Mouse (Mus musculus) thymus, adult 2 months (tissue): ENCODE data around the gene 8030411F24Rik.

Source experiments
- CTCF ChIP-seq: fragments of 200-500 bp; IDR thresholded peaks from 2 replicates; pipeline ENCODE4 v1.5.1; 2012; ENCODE audit warnings: mild to moderate bottlenecking, control low read depth, low read length, moderate library complexity, borderline replicate concordance; ENCODE audit not compliant: control insufficient read depth, poor library complexity, insufficient read depth; ENCODE audit errors: extremely low read depth
- POLR2A ChIP-seq: fragments of 200-500 bp; IDR thresholded peaks from 2 replicates; pipeline ENCODE4 v1.6.1; 2012; ENCODE audit warnings: mild to moderate bottlenecking, low read length, control low read depth, moderate library complexity; ENCODE audit not compliant: control insufficient read depth, poor library complexity, insufficient read depth; ENCODE audit errors: extremely low read depth

GRCm38 (mm10) chr2:148751893-148752813 is 29.7 kb upstream of the 8030411F24Rik start:
- TF ChIP-seq POLR2A (no peak), CTCF (no peak)
